ENCODE assay signal across 8 mouse cellular contexts in the genomic region with DNA sequence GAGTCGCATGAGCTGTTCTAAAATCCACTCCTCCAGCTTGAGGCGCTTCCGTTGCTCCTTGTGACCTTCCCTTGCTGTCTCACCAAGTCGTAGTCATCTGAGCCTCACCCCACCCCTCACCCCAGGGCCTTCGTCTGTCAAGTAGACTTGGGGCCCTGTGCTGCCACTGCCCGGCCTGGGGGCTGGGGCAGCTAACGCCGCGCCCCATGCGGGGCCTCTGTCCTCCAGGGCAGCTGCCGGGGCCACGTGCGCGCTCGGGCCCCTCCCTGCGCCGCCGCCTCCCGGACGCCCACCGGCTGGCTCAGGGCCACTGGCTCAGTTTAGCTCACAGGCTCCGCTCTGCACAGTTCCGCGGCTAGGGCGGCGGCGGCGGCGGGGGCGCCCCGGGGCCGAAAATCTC. TPM values are rescaled to one million over a fixed set of nuclear protein-coding genes. Genes with fewer than 3 reads are reported as not detected.
DNase-seq lines count a peak whose midpoint lies in the region; ATAC-seq lines count a peak whose summit lies in the region.

No protein-coding gene starts in this region.

- no peak overlapping the region for H3K9ac ChIP-seq in lung, embryonic 16.5 days (ENCODE audit: low read length)
- no peak overlapping the region for H3K9ac ChIP-seq in liver, embryonic 16.5 days (ENCODE audit: low read depth, low read length)

- H3K4me2 ChIP-seq in lung, embryonic 16.5 days (ENCODE audit: low read depth, low read length) = peak overlapping the region; percentile 39
- H3K4me2 ChIP-seq in liver, embryonic 16.5 days (ENCODE audit: low read depth, low read length) = peak overlapping the region; percentile 36

- peak; percentile 29 to 36 for DNase-seq in adrenal gland, adult (ENCODE audit: inconsistent age in 2 of 2, low spot score in 1 of 2)
- DNase-seq in adrenal gland, postnatal 4 days (ENCODE audit: low spot score in 2 of 2) = no peak
- no peak for DNase-seq in lung, adult 18-20 months
- peak; percentile 9 for DNase-seq in hindbrain, embryonic 10.5 days (ENCODE audit: low spot score)
- DNase-seq in yolk sac, embryonic 10.5 days (ENCODE audit: low spot score) = no peak
- DNase-seq in ovary, postnatal 14 days (ENCODE audit: low spot score) = no peak

- H3K36me3 ChIP-seq in lung, embryonic 16.5 days (ENCODE audit: control insufficient read depth, insufficient read depth, low read length) = no peaks in the 10 kb centered on the region
- no peaks in the 10 kb centered on the region for H3K36me3 ChIP-seq in hindbrain, embryonic 10.5 days
- no peaks in the 10 kb centered on the region for H3K36me3 ChIP-seq in liver, embryonic 16.5 days (ENCODE audit: control insufficient read depth, insufficient read depth)

- H3K9me3 ChIP-seq in lung, embryonic 16.5 days (ENCODE audit: control insufficient read depth, low read length) = no peaks in the 10 kb centered on the region
- no peaks in the 10 kb centered on the region for H3K9me3 ChIP-seq in hindbrain, embryonic 10.5 days
- no peaks in the 10 kb centered on the region for H3K9me3 ChIP-seq in liver, embryonic 16.5 days (replicated peaks; ENCODE audit: control insufficient read depth, low read length)

- no peaks in the 10 kb centered on the region for H3K4me1 ChIP-seq in lung, embryonic 16.5 days (replicated peaks; ENCODE audit: control insufficient read depth, insufficient read depth, low read length)
- 0 out of 2 replicates have a peak, but pooled peaks cover 4% of the 10 kb centered on the region for H3K4me1 ChIP-seq in hindbrain, embryonic 10.5 days (replicated peaks)
- H3K4me1 ChIP-seq in liver, embryonic 16.5 days (ENCODE audit: control insufficient read depth, low read depth, low read length) = no peaks in the 10 kb centered on the region

- peak; percentile 38; the same call in 1 of the 2 replicates for ATAC-seq in lung, embryonic 16.5 days (ENCODE audit: low read depth)
- 0 out of 2 replicates have a peak, but pooled peaks have one; percentile 24 for ATAC-seq in liver, embryonic 16.5 days (ENCODE audit: low read depth)

- H3K4me3 ChIP-seq in lung, embryonic 16.5 days (ENCODE audit: low read length) = peak overlapping the region; percentile 18
- peak overlapping the region; percentile 39 for H3K4me3 ChIP-seq in hindbrain, embryonic 10.5 days
- H3K4me3 ChIP-seq in liver, embryonic 16.5 days (ENCODE audit: low read depth, low read length) = peak overlapping the region; percentile 17; the same call in 1 of the 2 replicates

- H3K27ac ChIP-seq in lung, embryonic 16.5 days (ENCODE audit: low read length) = no peak overlapping the region
- H3K27ac ChIP-seq in hindbrain, embryonic 10.5 days = peak overlapping the region; percentile 67
- no peak overlapping the region for H3K27ac ChIP-seq in liver, embryonic 16.5 days (ENCODE audit: low read length)

- WGBS in lung, embryonic 16.5 days = 32% methylated on average over 29 of the region's 32 CpGs
- WGBS in hindbrain, embryonic 10.5 days = 25% methylated on average over 32 of the region's 32 CpGs
- 21% methylated on average over 32 of the region's 32 CpGs for WGBS in liver, embryonic 16.5 days (ENCODE audit: insufficient replicate concordance)

- H3K27me3 ChIP-seq in lung, embryonic 16.5 days (ENCODE audit: control insufficient read depth, insufficient read depth, low read depth, low read length) = no peaks in the 10 kb centered on the region
- no peaks in the 10 kb centered on the region for H3K27me3 ChIP-seq in hindbrain, embryonic 10.5 days (ENCODE audit: insufficient read depth, poor library complexity, severe bottlenecking)
- H3K27me3 ChIP-seq in liver, embryonic 16.5 days (ENCODE audit: control insufficient read depth, insufficient read depth, low read depth, low read length) = no peaks in the 10 kb centered on the region

RNA-seq across cellular contexts. Expression of a gene that starts 14.4 kb away (rescaled TPM):
- 10 to 100 TPM; 29.5 to 35.1 TPM for total RNA-seq in adrenal gland, postnatal 4 days (2021)
- polyA plus RNA-seq in lung, embryonic 16.5 days (2015; fragmentation: Nextera tagmentation; extraction: Ambion mirVana) = 18.9 and 22.8 TPM in 2 replicates
- 19.2 and 22.8 TPM in 2 replicates for polyA plus RNA-seq in hindbrain, embryonic 10.5 days (2016; fragmentation: Nextera tagmentation; extraction: Ambion mirVana)
- polyA plus RNA-seq in liver, embryonic 16.5 days (2015; fragmentation: Nextera tagmentation; extraction: Ambion mirVana) = 4.1 and 4.3 TPM in 2 replicates

RNA-seq across cellular contexts. Expression of a gene that starts 44.1 kb away (rescaled TPM):
- total RNA-seq in adrenal gland, postnatal 4 days (2021) = 1 to 10 TPM; 1.5 to 2.8 TPM
- 4.8 and 6.2 TPM in 2 replicates for polyA plus RNA-seq in lung, embryonic 16.5 days (2015; fragmentation: Nextera tagmentation; extraction: Ambion mirVana)
- polyA plus RNA-seq in hindbrain, embryonic 10.5 days (2016; fragmentation: Nextera tagmentation; extraction: Ambion mirVana) = 4.9 and 5.6 TPM in 2 replicates
- 0.86 and 1.1 TPM in 2 replicates for polyA plus RNA-seq in liver, embryonic 16.5 days (2015; fragmentation: Nextera tagmentation; extraction: Ambion mirVana)

Comparison
In these comparisons a context has a peak if more than half of its experiments do, and no peak if none do; other contexts are left out.
1. DNase-seq: peak in adrenal gland, adult (2 of 2) and hindbrain, embryonic 10.5 days (single experiment); none in adrenal gland, postnatal 4 days (0 of 2), lung, adult 18-20 months (0 of 2), yolk sac, embryonic 10.5 days (single experiment) and ovary, postnatal 14 days (single experiment).
2. Peak in every context shown above with its lines, with median percentiles within 50 percentile points of each other: H3K4me3 ChIP-seq.